Comparison of ENCODE assay signal across 32 mouse cellular contexts in the genomic region with DNA sequence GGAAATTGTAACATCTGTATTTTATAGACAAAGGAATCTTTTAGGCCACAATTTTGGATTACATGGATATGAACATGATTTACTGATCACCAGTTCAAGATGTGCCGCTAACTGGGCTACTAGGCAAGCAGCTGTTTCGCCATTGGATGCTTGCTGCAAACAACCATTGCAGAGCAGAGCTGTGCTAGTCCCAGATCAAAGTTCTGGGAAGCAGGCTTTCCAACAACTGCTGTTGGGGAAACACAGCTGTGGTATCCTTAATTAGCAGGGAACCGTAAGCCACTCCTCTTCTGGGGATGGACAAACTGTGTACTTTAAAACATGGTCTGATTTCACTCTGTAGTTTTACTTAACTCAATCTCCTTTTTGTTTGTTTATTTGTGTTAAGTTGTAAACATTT.
A peak's percentile ranks its signal among the peaks of the same experiment; 100 is the strongest.
DNase-seq lines count a peak whose midpoint lies in the region; ATAC-seq and TF ChIP-seq lines count a peak whose summit lies in the region.
"Had no signal": no experiment of that assay in that cellular context is flagged by ENCODE, and none has a peak within 500 bp of the region (broad histone marks: within the 10 kb centered on the region; RNA-seq: fewer than 3 reads in every experiment).

No protein-coding gene starts in this region.

- H3K9me3 ChIP-seq in limb, embryonic 11.5 days (ENCODE audit: control insufficient read depth, low read length): no peaks in the 10 kb centered on the region
- no peaks in the 10 kb centered on the region for H3K9me3 ChIP-seq in neural tube, embryonic 15.5 days (replicated peaks)
- H3K9me3 ChIP-seq: embryonic facial prominence, embryonic 12.5 days; forebrain, embryonic 10.5 days; forebrain, embryonic 15.5 days; G1E; hindbrain, embryonic 12.5 days; limb, embryonic 15.5 days; liver, embryonic 13.5 days; lung, embryonic 15.5 days; neural tube, embryonic 12.5 days; stomach, embryonic 15.5 days had no signal

- H3K4me1 ChIP-seq in limb, embryonic 11.5 days (ENCODE audit: control insufficient read depth, insufficient read depth, low read length): no peaks in the 10 kb centered on the region
- H3K4me1 ChIP-seq in neural tube, embryonic 15.5 days: no peaks in the 10 kb centered on the region
- H3K4me1 ChIP-seq: embryonic facial prominence, embryonic 12.5 days; forebrain, embryonic 15.5 days; hindbrain, embryonic 12.5 days; limb, embryonic 15.5 days; liver, embryonic 13.5 days; lung, embryonic 15.5 days; neural tube, embryonic 12.5 days; stomach, embryonic 15.5 days had no signal

- no peak overlapping the region for H3K9ac ChIP-seq in limb, embryonic 11.5 days (ENCODE audit: low read length)
- no peak overlapping the region for H3K9ac ChIP-seq in neural tube, embryonic 15.5 days (replicated peaks)
- H3K9ac ChIP-seq: embryonic facial prominence, embryonic 12.5 days; forebrain, embryonic 15.5 days; hindbrain, embryonic 12.5 days; limb, embryonic 15.5 days; liver, embryonic 13.5 days; lung, embryonic 15.5 days; neural tube, embryonic 12.5 days; stomach, embryonic 15.5 days had no signal

- H3K27me3 ChIP-seq in limb, embryonic 11.5 days (ENCODE audit: control insufficient read depth, insufficient read depth, low read length): no peaks in the 10 kb centered on the region
- no peaks in the 10 kb centered on the region for H3K27me3 ChIP-seq in myocyte (ENCODE audit: control insufficient read depth, insufficient read depth, insufficient read length)
- no peaks in the 10 kb centered on the region for H3K27me3 ChIP-seq in neural tube, embryonic 15.5 days (replicated peaks)
- H3K27me3 ChIP-seq: embryonic facial prominence, embryonic 12.5 days; forebrain, embryonic 15.5 days; hindbrain, embryonic 12.5 days; limb, embryonic 15.5 days; liver, embryonic 13.5 days; lung, embryonic 15.5 days; neural tube, embryonic 12.5 days; stomach, embryonic 15.5 days had no signal

- H3ac ChIP-seq in myocyte (ENCODE audit: control insufficient read depth, insufficient read length): no peak overlapping the region

- 16% methylated on average over 3 of the region's 3 CpGs for WGBS in limb, embryonic 11.5 days
- 57% methylated on average over 3 of the region's 3 CpGs for WGBS in neural tube, embryonic 15.5 days

- H3K27ac ChIP-seq in limb, embryonic 11.5 days (replicated peaks; ENCODE audit: low read depth, low read length): no peak overlapping the region
- no peak overlapping the region for H3K27ac ChIP-seq in neural tube, embryonic 15.5 days (replicated peaks)
- H3K27ac ChIP-seq: embryonic facial prominence, embryonic 12.5 days; forebrain, embryonic 10.5 days; forebrain, embryonic 15.5 days; hindbrain, embryonic 12.5 days; hindbrain, postnatal 0 days; limb, embryonic 15.5 days; liver, embryonic 13.5 days; lung, embryonic 15.5 days; neural tube, embryonic 12.5 days; stomach, embryonic 15.5 days had no signal

- TF ChIP-seq POLR2A in myocyte (IDR thresholded peaks at IDR 0.05; ENCODE audit: insufficient read length, low read depth): no peak

- no peaks in the 10 kb centered on the region for H3K36me3 ChIP-seq in limb, embryonic 11.5 days (ENCODE audit: control insufficient read depth, insufficient read depth, low read length)
- no peaks in the 10 kb centered on the region for H3K36me3 ChIP-seq in myocyte (ENCODE audit: control insufficient read depth, insufficient read depth)
- H3K36me3 ChIP-seq in neural tube, embryonic 15.5 days: no peaks in the 10 kb centered on the region
- H3K36me3 ChIP-seq: embryonic facial prominence, embryonic 12.5 days; forebrain, embryonic 10.5 days; forebrain, embryonic 15.5 days; G1E; hindbrain, embryonic 12.5 days; limb, embryonic 15.5 days; liver, embryonic 13.5 days; lung, embryonic 15.5 days; neural tube, embryonic 12.5 days; stomach, embryonic 15.5 days had no signal

- H3K79me2 ChIP-seq in myocyte (ENCODE audit: control insufficient read depth, insufficient read depth): no peaks in the 10 kb centered on the region

- no peak overlapping the region for H3K4me2 ChIP-seq in limb, embryonic 11.5 days (ENCODE audit: low read depth, severe bottlenecking)
- H3K4me2 ChIP-seq in myocyte (ENCODE audit: low read depth): no peak overlapping the region
- no peak overlapping the region for H3K4me2 ChIP-seq in neural tube, embryonic 15.5 days
- H3K4me2 ChIP-seq: embryonic facial prominence, embryonic 12.5 days; forebrain, embryonic 15.5 days; heart, embryonic 11.5 days; hindbrain, embryonic 12.5 days; limb, embryonic 15.5 days; liver, embryonic 13.5 days; lung, embryonic 15.5 days; midbrain, embryonic 11.5 days; neural tube, embryonic 12.5 days; stomach, embryonic 15.5 days had no signal

- DNase-seq in embryo, embryonic 11 days: peak; percentile 48
- no peak for DNase-seq in embryo, embryonic 9.5 days (ENCODE audit: extremely low spot score)
- DNase-seq in kidney, postnatal 10 days: peak; percentile 14
- DNase-seq in kidney, adult 11 months: no peak
- peak; percentile 53 for DNase-seq in limb, embryonic 11.5 days (ENCODE audit: low spot score)
- DNase-seq in ovary, postnatal 36 days (ENCODE audit: low spot score): no peak
- DNase-seq: adrenal gland, adult 8-10 months; cerebellum, adult 11 months; cerebellum, adult 9-10 months; cerebellum, postnatal 36 days; gastrocnemius, postnatal 14 days; heart, postnatal 36 days; kidney, adult 9 months; layer of hippocampus, postnatal 36 days; liver, embryonic 13.5 days; right cerebral cortex, postnatal 14 days had no signal

- H3K4me3 ChIP-seq in limb, embryonic 11.5 days (ENCODE audit: low read depth, low read length): no peak overlapping the region
- no peak overlapping the region for H3K4me3 ChIP-seq in myocyte
- no peak overlapping the region for H3K4me3 ChIP-seq in neural tube, embryonic 15.5 days (replicated peaks)
- H3K4me3 ChIP-seq: embryonic facial prominence, embryonic 12.5 days; forebrain, embryonic 10.5 days; forebrain, embryonic 15.5 days; hindbrain, embryonic 12.5 days; limb, embryonic 15.5 days; liver, embryonic 13.5 days; lung, embryonic 15.5 days; neural tube, embryonic 12.5 days; stomach, embryonic 15.5 days had no signal

- ATAC-seq in limb, embryonic 11.5 days (ENCODE audit: insufficient number of reproducible peaks, low FRiP score, low TSS enrichment, low read depth): peak; percentile 62; the same call in 1 of the 2 replicates
- no peak for ATAC-seq in neural tube, embryonic 15.5 days (ENCODE audit: low FRiP score)
- ATAC-seq: forebrain, embryonic 15.5 days; hindbrain, postnatal 0 days; intestine, embryonic 16.5 days; midbrain, embryonic 16.5 days had no signal

TF ChIP-seq in myocyte, 11 proteins besides CTCF, POLR2A, EP300 and RAD21:
- TF ChIP-seq TCF12 (IDR thresholded peaks at IDR 0.05; ENCODE audit: insufficient read depth, poor library complexity, severe bottlenecking) (no peak), MYOD1 (IDR thresholded peaks at IDR 0.05; ENCODE audit: control insufficient read depth in 1 of 3, insufficient read length in 2 of 3, low read depth in 2 of 3) (peak in 1 of 3 experiments; percentile 34), MYOG (IDR thresholded peaks at IDR 0.05; ENCODE audit: control insufficient read depth in 1 of 3, insufficient read depth in 1 of 3, insufficient read length in 2 of 3, low read depth in 2 of 3) (peak in 2 of 3 experiments; percentile 57 to 62)

Comparison
In these comparisons a context has a peak if more than half of its experiments do, and no peak if none do; other contexts are left out.
1. DNase-seq: peak in embryo, embryonic 11 days (single experiment), kidney, postnatal 10 days (single experiment) and limb, embryonic 11.5 days (single experiment); none in embryo, embryonic 9.5 days (single experiment), kidney, adult 11 months (single experiment) and ovary, postnatal 36 days (single experiment).